Mouse (Mus musculus): Measurements from ENCODE around the gene Ctf1.

DNA sequence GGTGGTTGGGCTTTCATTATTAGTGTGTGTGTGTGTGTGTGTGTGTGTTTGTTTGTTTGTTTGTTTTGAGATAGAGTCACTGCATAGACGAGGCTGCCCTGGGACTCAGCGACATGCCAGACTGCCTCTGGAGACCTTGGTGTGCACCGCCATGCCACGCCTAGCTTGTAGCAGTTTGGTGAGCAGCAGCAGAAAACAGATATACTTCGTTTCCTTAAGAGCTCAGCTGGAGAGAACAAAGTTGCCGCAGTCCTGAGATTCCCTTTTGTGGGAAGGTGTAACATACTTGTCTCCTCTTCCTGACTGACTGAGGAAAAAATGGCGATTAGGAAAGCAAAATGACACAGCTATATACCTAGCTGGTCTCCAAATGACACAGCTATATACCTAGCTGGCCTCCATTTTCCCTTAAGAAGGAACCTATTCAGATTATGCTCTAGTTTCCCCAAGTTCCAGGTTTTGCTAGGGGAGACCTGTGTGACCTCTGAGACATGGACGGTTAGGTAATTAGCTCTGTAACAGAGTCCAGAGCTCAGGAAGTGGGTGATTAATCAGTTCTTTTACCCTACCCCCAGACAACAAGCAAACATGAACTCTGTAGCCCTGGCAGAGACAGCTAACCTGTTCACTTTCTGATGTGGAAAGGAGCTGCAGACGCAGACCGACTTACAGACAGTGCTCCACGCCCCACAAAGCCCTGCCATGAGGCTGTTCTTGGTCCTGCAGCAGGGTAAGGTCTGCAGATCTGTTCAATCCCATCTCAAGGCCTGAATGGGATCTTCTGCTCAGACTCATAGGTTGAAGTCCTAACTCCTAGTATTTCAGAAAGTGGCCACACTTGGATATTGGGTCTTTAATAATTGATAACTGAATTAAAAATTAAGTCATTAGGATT, 40.4 kb upstream of the Ctf1 start:
- TF ChIP-seq CHD1 (IDR thresholded peaks at IDR 0.05; ENCODE audit: low read depth, low read length) (no peak), CTCF (conservative IDR thresholded peaks at IDR 0.05 in 1 of 2, IDR thresholded peaks at IDR 0.05 in 1 of 2; ENCODE audit: low read depth in 2 of 2, low read length in 2 of 2) (no peak), HCFC1 (IDR thresholded peaks at IDR 0.05; ENCODE audit: low read depth, low read length) (no peak), USF1 (IDR thresholded peaks at IDR 0.05; ENCODE audit: low read depth, low read length) (no peak)

Measured in CH12.LX (cell line).